Mouse (Mus musculus): ENCODE data around the gene Ptbp1.

The Ptbp1 gene

GRCm38 (mm10) chr10:79877174-79877573 lies 22.9 kb downstream of the Ptbp1 start:
- in situ Hi-C loops (cut with MboI; ENCODE audit: unreplicated experiment in 2 of 2), result no loop called here

DNA sequence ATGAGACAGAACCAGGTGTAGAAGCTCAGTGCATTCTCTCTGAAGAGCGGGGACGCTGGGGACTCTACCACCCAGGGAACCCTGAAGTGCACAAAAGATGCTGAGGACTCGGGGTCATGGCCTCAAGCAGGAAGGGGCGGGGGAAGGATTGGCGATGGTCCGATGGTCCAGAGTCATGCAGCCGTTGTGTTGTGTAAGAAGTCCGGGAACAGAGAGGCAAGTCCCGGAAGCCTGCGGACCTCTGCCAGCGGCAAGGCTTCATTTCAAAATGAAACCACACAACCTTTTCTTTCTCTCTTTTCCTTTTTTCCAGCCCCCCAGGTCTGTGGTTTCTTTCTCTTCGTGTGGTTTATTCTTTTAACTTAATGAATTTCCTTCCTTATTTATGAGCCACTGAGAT lies 23.5 kb downstream of the Ptbp1 start:
- in situ Hi-C loops (cut with MboI; ENCODE audit: unreplicated experiment in 2 of 2), result no loop called here

- in situ Hi-C loops (cut with MboI; ENCODE audit: unreplicated experiment in 2 of 2), result no loop called here
Measured at GRCm38 (mm10) chr10:79879527-79879926, 25.3 kb downstream of the Ptbp1 start.

- in situ Hi-C loops (cut with MboI; ENCODE audit: unreplicated experiment in 2 of 2), result loop anchor here (5.0 kb wide), 3 partner anchors 42 to 87 kb away; partner anchors contain the start of gene R3hdm4 (in 2 of the 2)
Measured at GRCm38 (mm10) chr10:79880721-79881120, 26.5 kb downstream of the Ptbp1 start.

GRCm38 (mm10) chr10:79881981-79882380 lies 27.8 kb downstream of the Ptbp1 start:
- in situ Hi-C loops (cut with MboI; ENCODE audit: unreplicated experiment in 2 of 2), result loop anchor here (5.0 kb wide), 3 partner anchors 40 to 85 kb away; partner anchors contain the start of gene R3hdm4 (in 2 of the 2)

DNA sequence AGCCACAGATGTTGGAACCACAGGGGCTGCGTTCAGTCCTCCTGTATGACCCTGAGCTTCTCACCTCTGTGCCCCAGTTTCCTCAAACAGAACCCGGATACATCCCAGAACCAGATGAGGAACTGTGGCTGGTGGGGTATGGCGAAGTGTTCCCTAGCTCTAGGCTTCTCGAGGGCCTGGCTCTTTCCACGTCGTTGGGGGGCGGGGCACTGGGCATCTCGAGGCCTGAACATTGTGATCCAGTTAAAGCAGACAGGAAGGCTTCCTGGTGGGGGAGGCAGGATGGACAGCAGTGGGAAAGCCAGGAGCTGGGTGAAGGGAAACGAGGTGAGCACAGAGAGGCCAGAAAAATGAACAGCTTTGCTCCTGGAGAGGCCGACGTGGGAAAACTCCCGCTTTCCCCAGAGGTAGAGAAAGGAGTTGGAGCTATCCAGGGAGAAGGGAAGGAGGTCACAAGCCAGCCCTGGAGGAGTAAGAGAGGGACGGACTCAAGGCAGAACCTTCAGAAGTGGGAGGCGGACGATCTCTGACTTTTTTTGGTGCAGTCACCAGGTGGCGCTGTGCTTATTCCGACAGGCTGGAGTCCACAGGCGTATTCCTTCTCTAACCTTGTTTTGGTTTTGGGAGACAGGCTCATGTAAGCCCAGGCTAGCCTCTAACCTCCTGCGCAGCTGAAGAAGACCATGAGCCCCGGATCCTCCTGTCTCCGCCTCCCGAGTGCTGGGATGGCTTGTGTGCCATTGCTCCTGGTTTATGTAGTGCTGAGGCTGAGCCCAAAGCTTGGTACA lies 29.3 kb downstream of the Ptbp1 start:
- in situ Hi-C loops (cut with MboI; ENCODE audit: unreplicated experiment in 2 of 2), result loop anchor here (5.0 kb wide), 3 partner anchors 39 to 84 kb away; partner anchors contain the start of gene R3hdm4 (in 2 of the 2)

DNA sequence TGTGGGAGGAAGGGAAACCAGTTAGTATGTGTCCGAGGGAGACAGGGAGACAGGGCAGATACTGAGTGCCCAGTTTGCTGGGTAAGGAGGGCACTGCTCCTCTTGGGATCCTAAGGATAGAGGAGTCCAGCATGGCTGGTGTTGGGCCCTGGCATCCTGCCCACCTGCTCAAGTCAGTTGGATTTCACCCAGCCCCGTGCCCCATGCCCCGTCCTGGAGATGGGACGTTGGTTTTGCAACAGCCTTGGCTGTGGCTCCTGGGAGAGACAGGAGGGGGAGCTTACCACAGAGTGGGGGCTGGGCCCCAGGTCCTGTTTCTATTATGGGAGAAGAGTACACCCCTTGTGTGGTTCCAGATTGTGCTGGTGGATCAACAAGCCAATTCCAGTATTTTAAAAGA lies 30.2 kb downstream of the Ptbp1 start:
- in situ Hi-C loops (cut with MboI; ENCODE audit: unreplicated experiment in 2 of 2), result loop anchor here (5.0 kb wide), 3 partner anchors 38 to 83 kb away; partner anchors contain the start of gene R3hdm4 (in 2 of the 2)

- in situ Hi-C loops (cut with MboI; ENCODE audit: unreplicated experiment in 2 of 2), result loop anchor here (5.0 kb wide), 3 partner anchors 37 to 82 kb away; partner anchors contain the start of gene R3hdm4 (in 2 of the 2)
Measured at GRCm38 (mm10) chr10:79884938-79885337, 30.7 kb downstream of the Ptbp1 start.

GRCm38 (mm10) chr10:79886054-79886453 lies 31.8 kb downstream of the Ptbp1 start, which contains the start of gene Elane:
Gene Elane (plus strand): TSS chr10:79886247.
- in situ Hi-C loops (cut with MboI; ENCODE audit: unreplicated experiment in 2 of 2), result no loop called here

GRCm38 (mm10) chr10:79886611-79887010 lies 32.4 kb downstream of the Ptbp1 start:
- in situ Hi-C loops (cut with MboI; ENCODE audit: unreplicated experiment in 2 of 2), result no loop called here

GRCm38 (mm10) chr10:79889386-79889785 lies 35.2 kb downstream of the Ptbp1 start:
- in situ Hi-C loops (cut with MboI; ENCODE audit: unreplicated experiment in 2 of 2), result no loop called here

DNA sequence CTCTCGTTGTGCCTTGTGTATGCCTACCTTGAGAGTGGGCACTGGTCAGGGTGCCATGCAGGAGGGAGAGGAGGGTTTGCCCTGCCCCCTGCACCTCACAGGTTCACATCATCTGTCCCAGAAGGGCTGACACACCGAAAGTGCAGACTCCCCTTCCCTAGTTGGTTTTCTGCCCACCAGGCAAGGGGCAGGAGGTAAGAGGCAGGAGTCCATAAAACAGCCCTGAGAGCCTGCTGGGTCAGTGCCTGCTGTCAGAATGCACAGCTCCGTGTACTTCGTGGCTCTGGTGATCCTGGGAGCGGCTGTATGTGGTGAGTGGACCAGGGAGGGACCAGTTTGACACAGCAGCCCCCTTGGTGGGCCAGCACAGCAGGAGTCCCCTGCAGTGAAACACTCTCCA lies 36.4 kb downstream of the Ptbp1 start, which contains the start of gene Cfd:
Gene Cfd, plus strand, starts transcription at position 184 of the 400 bp plus-strand sequence.
- in situ Hi-C loops (cut with MboI; ENCODE audit: unreplicated experiment in 2 of 2), result loop anchor here in 1 of 2 experiments (5.0 to 10.0 kb wide), 2 partner anchors 56 to 67 kb away; no protein-coding TSS in a partner anchor

DNA sequence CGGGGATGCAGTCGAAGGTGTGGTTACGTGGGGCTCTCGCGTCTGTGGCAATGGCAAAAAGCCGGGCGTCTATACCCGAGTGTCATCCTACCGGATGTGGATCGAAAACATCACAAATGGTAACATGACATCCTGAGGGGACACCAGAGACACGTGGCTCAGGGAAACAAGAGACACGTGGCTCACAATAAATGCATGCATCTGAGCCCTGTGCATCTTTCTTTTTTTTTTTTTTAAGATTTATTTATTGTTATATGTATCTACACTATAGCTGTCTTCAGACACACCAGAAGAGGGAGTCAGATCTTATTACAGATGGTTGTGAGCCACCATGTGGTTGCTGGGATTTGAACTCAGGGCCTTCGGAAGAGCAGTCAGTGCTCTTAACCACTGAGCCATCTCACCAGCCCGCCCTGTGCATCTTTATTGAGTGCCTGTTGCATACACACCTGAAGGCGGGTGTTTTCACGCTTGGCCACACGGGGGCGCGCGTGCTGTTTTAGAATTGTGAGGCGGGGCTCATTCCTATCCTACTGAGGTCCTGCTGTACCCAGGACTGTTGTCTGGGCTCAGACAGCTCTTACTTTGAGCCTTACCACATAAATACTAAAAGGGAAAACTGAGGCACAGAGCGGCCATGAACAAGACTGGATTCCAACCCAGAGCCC lies 38.4 kb downstream of the Ptbp1 start:
- in situ Hi-C loops (cut with MboI; ENCODE audit: unreplicated experiment in 2 of 2), result loop anchor here in 1 of 2 experiments (5.0 to 10.0 kb wide), 2 partner anchors 58 to 65 kb away; no protein-coding TSS in a partner anchor

- in situ Hi-C loops (cut with MboI; ENCODE audit: unreplicated experiment in 2 of 2), result loop anchor here in 1 of 2 experiments (10.0 kb wide), 1 partner anchor 62 kb away; no protein-coding TSS in a partner anchor
Measured at GRCm38 (mm10) chr10:79896306-79896705, 42.1 kb downstream of the Ptbp1 start.

- in situ Hi-C loops (cut with MboI; ENCODE audit: unreplicated experiment in 2 of 2), result loop anchor here in 1 of 2 experiments (10.0 kb wide), 1 partner anchor 62 kb away; no protein-coding TSS in a partner anchor
Measured at GRCm38 (mm10) chr10:79896814-79897213, 42.6 kb downstream of the Ptbp1 start.

DNA sequence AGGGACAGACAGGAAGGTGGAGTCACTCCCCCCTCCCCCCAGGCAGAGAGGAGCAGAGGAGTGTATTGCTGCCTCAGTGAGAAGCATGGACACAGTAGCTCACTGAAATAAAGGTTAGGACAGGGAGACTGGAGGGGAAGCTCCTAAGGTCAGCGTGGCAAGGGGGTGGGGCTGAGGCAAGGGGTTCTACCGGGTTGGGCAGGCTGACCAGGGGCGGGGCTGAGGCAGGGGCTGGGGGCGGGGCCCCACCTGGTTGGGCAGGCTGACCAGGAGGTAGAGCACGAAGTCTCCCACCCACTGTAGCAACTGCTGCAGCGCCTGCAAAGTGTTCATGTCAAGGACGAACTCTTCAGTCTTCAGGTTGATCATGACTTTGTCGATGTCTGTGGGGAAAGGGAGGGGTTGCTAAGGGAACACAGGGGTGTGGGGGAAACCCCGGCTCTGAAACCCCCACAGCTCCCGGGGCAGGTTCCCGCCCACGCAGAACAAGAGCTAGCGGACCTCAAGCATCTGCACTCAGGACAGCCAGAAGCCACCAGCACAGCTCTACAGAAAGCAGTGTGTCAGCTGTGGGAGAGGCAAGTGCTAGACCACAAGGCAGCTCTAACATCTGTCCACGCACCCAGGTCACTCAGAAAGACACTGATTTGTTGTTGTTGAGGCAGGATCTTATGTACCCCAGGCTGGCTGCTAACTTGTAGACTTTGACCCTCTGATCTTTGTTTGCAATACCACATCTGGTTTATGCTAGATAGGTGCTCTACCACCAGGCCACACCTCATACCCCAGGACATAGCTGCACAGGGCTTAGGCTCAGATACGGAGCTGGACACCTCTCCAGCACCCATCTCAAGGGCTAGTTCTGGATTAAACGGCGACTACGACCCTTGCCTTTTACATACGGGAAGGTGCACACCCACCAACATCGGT lies 43.4 kb downstream of the Ptbp1 start:
- in situ Hi-C loops (cut with MboI; ENCODE audit: unreplicated experiment in 2 of 2), result loop anchor here in 1 of 2 experiments (10.0 kb wide), 1 partner anchor 63 kb away; no protein-coding TSS in a partner anchor

GRCm38 (mm10) chr10:79900951-79901410 lies 46.8 kb downstream of the Ptbp1 start:
- in situ Hi-C loops (cut with MboI; ENCODE audit: unreplicated experiment in 2 of 2), result no loop called here

- in situ Hi-C loops (cut with MboI; ENCODE audit: unreplicated experiment in 2 of 2), result no loop called here
Measured at GRCm38 (mm10) chr10:79906712-79907111, 52.5 kb downstream of the Ptbp1 start.

- in situ Hi-C loops (cut with MboI; ENCODE audit: unreplicated experiment in 2 of 2), result no loop called here
Measured at GRCm38 (mm10) chr10:79907415-79907814, 53.2 kb downstream of the Ptbp1 start.
